Mouse (Mus musculus) liver, embryonic 14.5 days (tissue): ENCODE data around the gene Apbb2. TPM values are rescaled to one million over a fixed set of nuclear protein-coding genes. Genes with fewer than 3 reads are reported as not detected.

Experiments
- ATAC-seq: fragments of 200-750 bp; cut with Nextera tagmentation; 2 replicates; pipeline ENCODE4 v1.8.0; 2017; ENCODE audit warnings: moderate number of reproducible peaks, mild to moderate bottlenecking, moderate library complexity; ENCODE audit not compliant: insufficient read depth
- DNase-seq, 3 experiments: peaks; one replicate each; pipeline ENCODE4 v3.0.0-alpha.2; 2012 to 2013; ENCODE audit warnings: low read depth in 3 of 3, low spot score in 3 of 3
- H3K27ac ChIP-seq: fragments of 300-500 bp; sonication (generic); 2 replicates; pipeline ENCODE4 v1.5.1; 2014; ENCODE audit warnings: moderate library complexity, mild to moderate bottlenecking, control low read depth, inconsistent platforms
- H3K27me3 ChIP-seq: fragments of 300-500 bp; sonication (generic); 2 replicates; pipeline ENCODE4 v1.6.1; 2014; ENCODE audit warnings: mild to moderate bottlenecking, low read length, moderate library complexity; ENCODE audit not compliant: control insufficient read depth, insufficient read depth
- H3K36me3 ChIP-seq: fragments of 300-500 bp; sonication (generic); replicated peaks from 2 replicates; pipeline ENCODE4 v1.6.1; 2014; ENCODE audit warnings: low read depth; ENCODE audit not compliant: control insufficient read depth, insufficient read depth
- H3K4me1 ChIP-seq, 2 experiments: fragments of 200-500 bp in 1 of 2; fragments of 300-500 bp in 1 of 2; sonication (generic) in 1 of 2; replicated peaks; 2 replicates each; pipeline ENCODE4 v1.6.1; 2012 to 2014; ENCODE audit warnings: antibody characterized with exemption in 1 of 2, inconsistent platforms in 1 of 2, low read length in 1 of 2; ENCODE audit not compliant: control insufficient read depth in 2 of 2, insufficient read depth in 2 of 2
- H3K4me2 ChIP-seq: fragments of 300-500 bp; sonication (generic); 2 replicates; pipeline ENCODE4 v1.6.1; 2014; ENCODE audit warnings: low read depth, mild to moderate bottlenecking, control low read depth, moderate library complexity
- H3K4me3 ChIP-seq, 2 experiments: fragments of 200-500 bp in 1 of 2; fragments of 300-500 bp in 1 of 2; sonication (generic) in 1 of 2; 2 replicates each; pipeline ENCODE4 v1.5.1; 2012 to 2014; ENCODE audit warnings: low read depth in 2 of 2, low read length in 2 of 2, mild to moderate bottlenecking in 2 of 2, control low read depth in 1 of 2, inconsistent platforms in 1 of 2, moderate library complexity in 1 of 2; ENCODE audit not compliant: insufficient read depth in 1 of 2
- H3K9ac ChIP-seq: fragments of 300-500 bp; sonication (generic); replicated peaks from 2 replicates; pipeline ENCODE4 v1.6.1; 2014; ENCODE audit warnings: mild to moderate bottlenecking, control low read depth, moderate library complexity
- H3K9me3 ChIP-seq: fragments of 300-500 bp; sonication (generic); 2 replicates; pipeline ENCODE4 v1.6.1; 2016; ENCODE audit warnings: low read length, mixed read lengths; ENCODE audit not compliant: control insufficient read depth
- CTCF ChIP-seq: IDR thresholded peaks from 2 replicates; pipeline ENCODE4 v1.5.1; 2016; ENCODE audit warnings: antibody characterized with exemption, low read depth, control low read depth
- EP300 ChIP-seq: IDR thresholded peaks from 2 replicates; pipeline ENCODE4 v1.6.1; 2016; ENCODE audit warnings: antibody characterized with exemption, low read depth
- WGBS: fragments of 180-500 bp; shearing (Covaris S2); extraction: QIAGEN DNeasy Blood & Tissue Kit; methylation state at CpG from one replicate; pipeline ENCODE4 v1.1.7; 2014; ENCODE audit not compliant: insufficient replicate concordance; 5-methylcytosine and 5-hydroxymethylcytosine counted together
- polyA plus RNA-seq, 2 experiments: library from polyadenylated mRNA; depleted of rRNA in 1 of 2; stranded (reverse) in 1 of 2; unstranded in 1 of 2; fragments of >200 nt; fragmentation: Nextera tagmentation in 1 of 2; extraction: Ambion mirVana in 1 of 2; gene quantifications; 2 replicates each; pipeline versions ENCODE4 v1.2.1 to v1.2.3; 2012 to 2014

The Apbb2 gene
- polyA plus RNA-seq, 2 experiments, result 0.92 to 2.8 TPM

GRCm38 (mm10) chr5:66421954-66422353 is 196.6 kb downstream of the Apbb2 start:
- H3K4me2 ChIP-seq, result no peak overlapping the region
- DNase-seq, result no peak
- no peaks in the 10 kb centered on the region for H3K9me3 ChIP-seq
- H3K9ac ChIP-seq, result no peak overlapping the region
- no peak for ATAC-seq
- H3K4me1 ChIP-seq, result no peaks in the 10 kb centered on the region; a peak in 1 of 4 replicates
- TF ChIP-seq EP300 (no peak), CTCF (no peak)
- no peaks in the 10 kb centered on the region for H3K27me3 ChIP-seq
- no peak overlapping the region for H3K27ac ChIP-seq
- 52% methylated on average over 4 of the region's 4 CpGs for WGBS
- H3K4me3 ChIP-seq, result no peak overlapping the region
- H3K36me3 ChIP-seq, result no peaks in the 10 kb centered on the region

GRCm38 (mm10) chr5:66421230-66421629 is 197.4 kb downstream of the Apbb2 start:
- ATAC-seq (no peak), DNase-seq (no peak)
- Histone ChIP-seq H3K4me2 (no peak overlapping the region), H3K27me3 (no peaks in the 10 kb centered on the region), H3K9me3 (no peaks in the 10 kb centered on the region), H3K4me1 (no peaks in the 10 kb centered on the region; a peak in 1 of 4 replicates), H3K4me3 (no peak overlapping the region), H3K9ac (no peak overlapping the region), H3K27ac (no peak overlapping the region), H3K36me3 (no peaks in the 10 kb centered on the region)
- WGBS, result 70% methylated on average over 15 of the region's 15 CpGs
- TF ChIP-seq EP300, result no peak
- no peak for TF ChIP-seq CTCF

DNA sequence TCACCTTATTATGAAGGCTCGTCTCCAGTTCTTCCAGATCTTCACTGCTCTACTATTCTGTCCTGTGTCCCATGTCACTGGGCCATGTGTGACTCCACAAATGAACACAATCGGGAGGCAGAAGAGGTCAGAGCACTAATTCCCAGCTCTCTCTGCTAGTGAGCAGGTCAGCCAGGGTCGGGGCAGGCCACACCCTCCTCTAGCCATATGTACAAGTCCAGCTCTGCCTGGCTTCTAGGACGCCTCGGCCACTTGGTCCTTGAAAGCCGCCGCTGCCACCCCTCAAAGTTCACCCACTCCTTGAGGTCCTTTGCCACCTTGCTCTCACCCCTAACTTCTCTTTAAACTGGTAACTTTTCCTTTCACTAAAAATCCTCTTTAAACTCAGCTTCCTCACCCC is 198.6 kb downstream of the Apbb2 start:
- DNase-seq (no peak), ATAC-seq (no peak)
- no peaks in the 10 kb centered on the region for H3K27me3 ChIP-seq
- H3K9me3 ChIP-seq, result no peaks in the 10 kb centered on the region
- H3K4me3 ChIP-seq, result no peak overlapping the region
- no peaks in the 10 kb centered on the region for H3K36me3 ChIP-seq
- no peak overlapping the region for H3K9ac ChIP-seq
- H3K4me1 ChIP-seq, result no peaks in the 10 kb centered on the region; a peak in 1 of 4 replicates
- 60% methylated on average over 7 of the region's 7 CpGs for WGBS
- H3K27ac ChIP-seq, result no peak overlapping the region
- no peak overlapping the region for H3K4me2 ChIP-seq
- TF ChIP-seq EP300, result no peak
- no peak for TF ChIP-seq CTCF

GRCm38 (mm10) chr5:66417289-66417688 is 201.3 kb downstream of the Apbb2 start:
- no peak overlapping the region for H3K4me2 ChIP-seq
- H3K27ac ChIP-seq, result no peak overlapping the region
- H3K27me3 ChIP-seq, result no peaks in the 10 kb centered on the region
- no peaks in the 10 kb centered on the region; a peak in 1 of 4 replicates for H3K4me1 ChIP-seq
- H3K36me3 ChIP-seq, result no peaks in the 10 kb centered on the region
- no peaks in the 10 kb centered on the region for H3K9me3 ChIP-seq
- ATAC-seq (no peak), DNase-seq (no peak)
- no peak overlapping the region for H3K9ac ChIP-seq
- 51% methylated on average over 8 of the region's 8 CpGs for WGBS
- no peak for TF ChIP-seq EP300
- TF ChIP-seq CTCF, result no peak
- H3K4me3 ChIP-seq, result no peak overlapping the region

- Histone ChIP-seq H3K9ac (no peak overlapping the region), H3K9me3 (no peaks in the 10 kb centered on the region), H3K4me3 (no peak overlapping the region), H3K27ac (no peak overlapping the region), H3K4me2 (no peak overlapping the region), H3K27me3 (no peaks in the 10 kb centered on the region), H3K36me3 (no peaks in the 10 kb centered on the region), H3K4me1 (no peaks in the 10 kb centered on the region; a peak in 1 of 4 replicates)
- ATAC-seq (no peak), DNase-seq (no peak)
- 50% methylated on average over 7 of the region's 7 CpGs for WGBS
- TF ChIP-seq CTCF (no peak), EP300 (no peak)
Observed at GRCm38 (mm10) chr5:66415700-66416543, 202.7 kb downstream of the Apbb2 start.
